Mouse (Mus musculus) ES-Bruce4 (cell line): Measurements from ENCODE around the gene Kcnk7. TPM values are rescaled to one million over a fixed set of nuclear protein-coding genes. Genes with fewer than 3 reads are reported as not detected.
A peak's percentile ranks its signal among the peaks of the same experiment; 100 is the strongest.

Experiments used
- H3K27ac ChIP-seq: 2 replicates; pipeline ENCODE4 v1.5.1; 2012; ENCODE audit warnings: low read length, inconsistent platforms; ENCODE audit not compliant: insufficient read depth
- H3K27me3 ChIP-seq: 2 replicates; pipeline ENCODE4 v1.6.1; 2012; ENCODE audit warnings: mild to moderate bottlenecking, low read length, inconsistent platforms; ENCODE audit not compliant: control insufficient read depth, poor library complexity, insufficient read depth, severe bottlenecking
- H3K36me3 ChIP-seq: 2 replicates; pipeline ENCODE4 v1.6.1; 2012; ENCODE audit warnings: inconsistent platforms, mild to moderate bottlenecking, low read length, moderate library complexity; ENCODE audit not compliant: control insufficient read depth, poor library complexity, insufficient read depth, severe bottlenecking
- H3K4me1 ChIP-seq: one replicate; pipeline ENCODE4 v1.8.1; 2011; ENCODE audit warnings: low read length; ENCODE audit not compliant: control insufficient read depth, insufficient read depth
- H3K4me3 ChIP-seq: 2 replicates; pipeline ENCODE4 v1.5.1; 2011; ENCODE audit warnings: low read depth, mild to moderate bottlenecking, low read length
- H3K9ac ChIP-seq: 2 replicates; pipeline ENCODE4 v1.6.1; 2012; ENCODE audit warnings: low read depth, mild to moderate bottlenecking, inconsistent platforms; ENCODE audit not compliant: poor library complexity, severe bottlenecking
- H3K9me3 ChIP-seq: replicated peaks from 2 replicates; pipeline ENCODE4 v1.6.1; 2012; ENCODE audit warnings: mild to moderate bottlenecking, low read length, inconsistent platforms; ENCODE audit not compliant: control insufficient read depth, poor library complexity, insufficient read depth, severe bottlenecking
- CTCF ChIP-seq: IDR thresholded peaks from one replicate; pipeline ENCODE4 v1.8.1; 2011; ENCODE audit warnings: low read depth, low read length
- EP300 ChIP-seq: IDR thresholded peaks from 2 replicates; pipeline ENCODE4 v1.6.1; 2011; ENCODE audit warnings: low read depth, low read length; ENCODE audit not compliant: insufficient read depth
- POLR2A ChIP-seq: IDR thresholded peaks from one replicate; pipeline ENCODE4 v1.8.1; 2011; ENCODE audit warnings: low read length; ENCODE audit not compliant: insufficient read depth
- polyA plus RNA-seq: library from polyadenylated mRNA; stranded (reverse); fragments of >200 nt; gene quantifications from 2 replicates; pipeline ENCODE4 v1.2.4, GENCODE M21; 2011; ENCODE audit warnings: low read depth; ENCODE audit not compliant: missing spikeins, insufficient read depth, insufficient read length

The Kcnk7 gene
- polyA plus RNA-seq, 1 experiment = not detected

- Histone ChIP-seq H3K27me3 (no peaks in the 10 kb centered on the region), H3K27ac (no peak overlapping the region), H3K9me3 (no peaks in the 10 kb centered on the region), H3K36me3 (no peaks in the 10 kb centered on the region), H3K4me3 (no peak overlapping the region), H3K4me1 (peaks cover 2% of the 10 kb centered on the region), H3K9ac (no peak overlapping the region)
- TF ChIP-seq CTCF = no peak
- no peak for TF ChIP-seq POLR2A
- no peak for TF ChIP-seq EP300
Observed at GRCm38 (mm10) chr19:5692086-5692912, 11.9 kb upstream of the Kcnk7 start.

- no peaks in the 10 kb centered on the region for H3K36me3 ChIP-seq
- H3K27me3 ChIP-seq = no peaks in the 10 kb centered on the region
- no peak overlapping the region for H3K9ac ChIP-seq
- TF ChIP-seq POLR2A (no peak), EP300 (no peak), CTCF (no peak)
- no peak overlapping the region for H3K27ac ChIP-seq
- H3K4me1 ChIP-seq = peaks cover 2% of the 10 kb centered on the region
- H3K9me3 ChIP-seq = no peaks in the 10 kb centered on the region
- no peak overlapping the region for H3K4me3 ChIP-seq
Observed at GRCm38 (mm10) chr19:5692913-5693396, 11.2 kb upstream of the Kcnk7 start.

- TF ChIP-seq POLR2A = no peak
- no peak for TF ChIP-seq CTCF
- no peak for TF ChIP-seq EP300
- H3K27ac ChIP-seq = no peak overlapping the region
- no peaks in the 10 kb centered on the region for H3K27me3 ChIP-seq
- peaks cover 2% of the 10 kb centered on the region for H3K4me1 ChIP-seq
- H3K9ac ChIP-seq = no peak overlapping the region
- no peaks in the 10 kb centered on the region for H3K36me3 ChIP-seq
- H3K4me3 ChIP-seq = no peak overlapping the region
- no peaks in the 10 kb centered on the region for H3K9me3 ChIP-seq
Observed at GRCm38 (mm10) chr19:5693801-5694200, 10.4 kb upstream of the Kcnk7 start.

GRCm38 (mm10) chr19:5695849-5696462 lies 8.2 kb upstream of the Kcnk7 start:
- peak overlapping the region; percentile 47 for H3K4me3 ChIP-seq
- TF ChIP-seq EP300 (0 out of 2 replicates have a peak, but pooled peaks have one; percentile 5), CTCF (no peak), POLR2A (no peak)
- peaks cover 2% of the 10 kb centered on the region for H3K4me1 ChIP-seq
- H3K9ac ChIP-seq = no peak overlapping the region
- H3K9me3 ChIP-seq = no peaks in the 10 kb centered on the region
- H3K27ac ChIP-seq = no peak overlapping the region
- no peaks in the 10 kb centered on the region for H3K36me3 ChIP-seq
- no peaks in the 10 kb centered on the region for H3K27me3 ChIP-seq

- TF ChIP-seq POLR2A (peak; percentile 31), EP300 (no peak), CTCF (no peak)
- Histone ChIP-seq H3K9me3 (no peaks in the 10 kb centered on the region), H3K27ac (no peak overlapping the region), H3K36me3 (no peaks in the 10 kb centered on the region), H3K4me3 (no peak overlapping the region), H3K27me3 (no peaks in the 10 kb centered on the region), H3K9ac (peak overlapping the region; percentile 28; the same call in 1 of the 2 replicates), H3K4me1 (peaks cover 4% of the 10 kb centered on the region)
Observed at GRCm38 (mm10) chr19:5704801-5705571, 819 bp downstream of the Kcnk7 start.
